Mouse (Mus musculus) heart, embryonic 14.5 days (tissue): Measurements from ENCODE around the gene Gdi2. TPM values are rescaled to one million over a fixed set of nuclear protein-coding genes. Genes with fewer than 3 reads are reported as not detected.
"Not testable (repeated sequence)": the region's sequence is repeated elsewhere in the genome, so short reads cannot be mapped to it uniquely, and the experiment has no call there.

Experiments
- ATAC-seq: fragments of 200-750 bp; cut with Nextera tagmentation; 2 replicates; pipeline ENCODE4 v1.8.0; 2017; ENCODE audit warnings: low read depth, moderate TSS enrichment; ENCODE audit not compliant: insufficient number of reproducible peaks, insufficient read depth, low FRiP score
- H3K27ac ChIP-seq, 2 experiments: fragments of 200-500 bp in 1 of 2; fragments of 300-500 bp in 1 of 2; sonication (generic) in 1 of 2; replicated peaks in 1 of 2; 2 replicates each; pipeline ENCODE4 v1.5.1; 2012 to 2014; ENCODE audit warnings: low read depth in 2 of 2, low read length in 2 of 2, control low read depth in 1 of 2, mild to moderate bottlenecking in 1 of 2, mixed read lengths in 1 of 2; ENCODE audit not compliant: control insufficient read depth in 1 of 2, insufficient read depth in 1 of 2
- H3K27me3 ChIP-seq: fragments of 300-500 bp; sonication (generic); 2 replicates; pipeline ENCODE4 v1.6.1; 2014; ENCODE audit warnings: mild to moderate bottlenecking, low read length, control low read depth; ENCODE audit not compliant: control insufficient read depth, insufficient read depth
- H3K36me3 ChIP-seq: fragments of 300-500 bp; sonication (generic); 2 replicates; pipeline ENCODE4 v1.6.1; 2014; ENCODE audit warnings: mild to moderate bottlenecking, control low read depth, low read length, mixed read lengths; ENCODE audit not compliant: control insufficient read depth, insufficient read depth
- H3K4me1 ChIP-seq, 2 experiments: fragments of 200-500 bp in 1 of 2; fragments of 300-500 bp in 1 of 2; sonication (generic) in 1 of 2; 2 replicates each; pipeline ENCODE4 v1.6.1; 2012 to 2014; ENCODE audit warnings: low read length in 2 of 2, control low read depth in 1 of 2, mixed read lengths in 1 of 2; ENCODE audit not compliant: control insufficient read depth in 2 of 2, insufficient read depth in 2 of 2
- H3K4me2 ChIP-seq: fragments of 300-500 bp; sonication (generic); 2 replicates; pipeline ENCODE4 v1.6.1; 2014; ENCODE audit warnings: mild to moderate bottlenecking, low read length
- H3K4me3 ChIP-seq, 2 experiments: fragments of 200-500 bp in 1 of 2; fragments of 300-500 bp in 1 of 2; sonication (generic) in 1 of 2; 2 replicates each; pipeline ENCODE4 v1.5.1; 2012 to 2014; ENCODE audit warnings: low read length in 2 of 2, mild to moderate bottlenecking in 2 of 2, control low read depth in 1 of 2, low read depth in 1 of 2, moderate library complexity in 1 of 2; ENCODE audit not compliant: control insufficient read depth in 1 of 2, insufficient read depth in 1 of 2
- H3K9ac ChIP-seq: fragments of 300-500 bp; sonication (generic); 2 replicates; pipeline ENCODE4 v1.6.1; 2014; ENCODE audit warnings: mild to moderate bottlenecking, low read length
- H3K9me3 ChIP-seq: fragments of 300-500 bp; sonication (generic); 2 replicates; pipeline ENCODE4 v1.6.1; 2016; ENCODE audit warnings: low read length, control low read depth; ENCODE audit not compliant: control insufficient read depth
- WGBS: fragments of 180-500 bp; shearing (Covaris S2); extraction: QIAGEN DNeasy Blood & Tissue Kit; methylation state at CpG from one replicate; pipeline ENCODE4 v1.1.7; 2014; 5-methylcytosine and 5-hydroxymethylcytosine counted together
- polyA plus RNA-seq: library from polyadenylated mRNA; unstranded; fragments of >200 nt; fragmentation: Nextera tagmentation; extraction: Ambion mirVana; gene quantifications from 2 replicates; pipeline ENCODE4 v1.2.1, GENCODE M21; 2014

Gene Gdi2
- polyA plus RNA-seq, 1 experiment from 2014 or later = 361 TPM

DNA sequence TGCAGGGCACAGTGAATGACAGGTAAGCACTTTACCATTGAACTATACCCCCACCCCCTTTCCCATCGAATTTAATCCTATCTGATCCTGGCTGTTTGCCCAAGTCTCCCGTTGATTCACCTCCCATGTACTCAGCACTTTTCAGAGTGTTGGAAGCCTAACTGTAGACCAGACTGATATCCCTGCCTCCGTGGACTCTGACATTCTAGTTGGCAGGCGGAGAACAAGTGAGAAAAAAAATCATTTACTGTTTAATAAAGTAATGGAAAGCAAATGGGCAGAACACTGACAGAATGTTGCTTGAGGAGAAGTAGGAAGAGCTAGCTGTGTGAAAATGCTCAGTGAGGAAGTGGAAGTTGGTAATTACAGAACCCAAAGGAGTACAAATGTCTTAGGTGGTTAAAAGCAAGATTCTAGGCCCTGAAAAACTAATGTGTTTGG is 12.2 kb upstream of the Gdi2 start:
- Histone ChIP-seq H3K4me3 (no peak overlapping the region), H3K27ac (no peak overlapping the region), H3K27me3 (no peaks in the 10 kb centered on the region), H3K9ac (no peak overlapping the region), H3K36me3 (no peaks in the 10 kb centered on the region), H3K9me3 (no peaks in the 10 kb centered on the region), H3K4me1 (peaks cover 0 to 9% of the 10 kb centered on the region in 2 experiments; a peak in 2 of 4 replicates), H3K4me2 (no peak overlapping the region)
- 38% methylated on average over 4 of the region's 4 CpGs for WGBS
- ATAC-seq = no peak

DNA sequence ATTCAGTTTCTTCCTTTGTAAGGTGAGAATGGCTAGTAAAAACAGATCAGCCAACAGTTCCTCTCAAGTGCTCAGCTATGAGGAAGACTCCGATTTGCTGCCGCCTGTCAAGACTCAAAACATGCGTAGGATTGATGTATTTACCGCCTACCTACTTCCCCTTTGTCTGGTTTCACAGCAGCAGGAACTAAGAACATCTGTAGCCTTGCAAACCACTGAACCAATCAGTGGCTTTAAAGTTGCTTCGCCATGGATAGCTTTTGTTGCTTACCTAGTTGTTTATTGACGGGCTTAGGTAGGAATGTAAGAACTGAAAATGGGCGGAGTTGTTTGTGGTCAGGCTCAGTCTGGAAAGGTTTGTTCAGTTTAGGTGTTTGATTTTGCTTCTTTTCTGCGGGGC is 11.5 kb upstream of the Gdi2 start:
- WGBS = 84% methylated on average over 8 of the region's 8 CpGs
- Histone ChIP-seq H3K9ac (no peak overlapping the region), H3K27me3 (no peaks in the 10 kb centered on the region), H3K4me1 (peaks cover 0 to 9% of the 10 kb centered on the region in 2 experiments; a peak in 2 of 4 replicates), H3K4me3 (no peak overlapping the region), H3K36me3 (no peaks in the 10 kb centered on the region), H3K4me2 (no peak overlapping the region), H3K9me3 (no peaks in the 10 kb centered on the region), H3K27ac (no peak overlapping the region)
- ATAC-seq = no peak

DNA sequence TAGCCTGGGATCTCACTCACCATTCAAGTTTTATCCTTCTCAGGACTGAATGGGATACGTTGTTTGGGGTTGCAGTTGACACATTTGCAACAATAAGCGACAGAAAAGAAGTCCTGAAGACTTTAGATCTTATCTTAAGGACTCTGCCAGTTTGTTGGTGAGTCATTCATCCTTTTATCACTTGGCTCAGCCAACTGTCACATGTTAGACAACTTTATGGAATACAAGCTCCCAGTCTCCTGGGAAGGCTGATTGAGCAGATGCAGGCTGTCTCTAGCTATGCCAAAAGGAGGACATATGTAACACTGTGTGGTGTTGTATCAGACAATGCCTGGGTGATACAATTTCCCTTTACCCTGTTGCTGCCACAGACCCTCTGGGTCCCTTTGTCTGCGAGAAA is 7.4 kb upstream of the Gdi2 start:
- 48% methylated on average over 3 of the region's 3 CpGs for WGBS
- H3K4me1 ChIP-seq = no peaks in the 10 kb centered on the region; a peak in 1 of 4 replicates
- no peak overlapping the region for H3K9ac ChIP-seq
- no peak overlapping the region for H3K4me3 ChIP-seq
- H3K27ac ChIP-seq = no peak overlapping the region
- no peak for ATAC-seq
- H3K27me3 ChIP-seq = no peaks in the 10 kb centered on the region
- H3K4me2 ChIP-seq = no peak overlapping the region
- H3K36me3 ChIP-seq = no peaks in the 10 kb centered on the region
- no peaks in the 10 kb centered on the region for H3K9me3 ChIP-seq

GRCm38 (mm10) chr13:3531176-3531575 is 6.7 kb upstream of the Gdi2 start:
- not testable (repeated sequence) for H3K27ac ChIP-seq, H3K36me3 ChIP-seq, ATAC-seq, H3K4me1 ChIP-seq, H3K9ac ChIP-seq, H3K4me3 ChIP-seq, H3K27me3 ChIP-seq, H3K9me3 ChIP-seq, H3K4me2 ChIP-seq
- WGBS = 69% methylated on average over 2 of the region's 2 CpGs

- H3K9me3 ChIP-seq = no peaks in the 10 kb centered on the region
- H3K9ac ChIP-seq = no peak overlapping the region
- H3K4me1 ChIP-seq = peaks cover 0 to under 1% of the 10 kb centered on the region in 2 experiments; a peak in 1 of 4 replicates
- H3K27ac ChIP-seq = no peak overlapping the region
- H3K36me3 ChIP-seq = no peaks in the 10 kb centered on the region
- no peaks in the 10 kb centered on the region for H3K27me3 ChIP-seq
- WGBS = 54% methylated on average over 10 of the region's 10 CpGs
- H3K4me3 ChIP-seq = no peak overlapping the region
- no peak overlapping the region for H3K4me2 ChIP-seq
- ATAC-seq = no peak
Observed at GRCm38 (mm10) chr13:3531692-3532320, 6.1 kb upstream of the Gdi2 start.

GRCm38 (mm10) chr13:3532451-3532850 is 5.4 kb upstream of the Gdi2 start:
- whole genome bisulfite sequencing = 46% methylated on average over 4 of the region's 4 CpGs
- Histone ChIP-seq H3K4me1 (peaks cover 0 to 6% of the 10 kb centered on the region in 2 experiments; a peak in 1 of 4 replicates), H3K36me3 (no peaks in the 10 kb centered on the region)

DNA sequence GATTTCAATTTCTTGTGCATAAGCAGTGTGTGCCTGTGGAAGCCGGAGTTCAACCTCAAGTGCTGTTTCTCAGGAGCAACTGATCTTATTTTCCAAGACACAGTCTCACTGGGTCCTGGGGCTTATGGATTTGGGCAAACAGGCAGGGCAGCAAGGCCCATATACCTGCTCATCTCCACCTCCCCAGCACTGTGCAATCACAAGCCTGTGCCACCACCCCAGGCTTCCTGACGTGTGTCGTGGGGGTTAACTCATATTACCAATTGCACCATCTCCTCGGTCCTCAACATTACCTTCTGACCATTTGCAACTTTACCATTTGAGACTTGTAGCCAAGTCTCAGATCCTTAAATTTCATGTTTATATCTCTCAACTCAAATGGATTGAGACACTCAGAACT is 3.7 kb upstream of the Gdi2 start:
- no peaks in the 10 kb centered on the region for H3K9me3 ChIP-seq
- ATAC-seq = no peak
- H3K27me3 ChIP-seq = no peaks in the 10 kb centered on the region
- no peak overlapping the region for H3K4me3 ChIP-seq
- no peak overlapping the region for H3K4me2 ChIP-seq
- no peak overlapping the region for H3K9ac ChIP-seq
- no peak overlapping the region for H3K27ac ChIP-seq
- peaks cover 0 to 6% of the 10 kb centered on the region in 2 experiments; a peak in 1 of 4 replicates for H3K4me1 ChIP-seq
- WGBS = 88% methylated on average over 4 of the region's 4 CpGs
- H3K36me3 ChIP-seq = no peaks in the 10 kb centered on the region

More at GRCm38 (mm10) chr13:3532451-3532850, 5.4 kb upstream of the Gdi2 start:
- Histone ChIP-seq H3K4me2 (no peak overlapping the region), H3K27me3 (no peaks in the 10 kb centered on the region), H3K9ac (no peak overlapping the region), H3K9me3 (no peaks in the 10 kb centered on the region), H3K27ac (no peak overlapping the region), H3K4me3 (no peak overlapping the region)
- ATAC-seq = no peak
